Mouse (Mus musculus) heart, embryonic 10.5 days (tissue): ENCODE results near the gene Muc15. TPM values are rescaled to one million over a fixed set of nuclear protein-coding genes. Genes with fewer than 3 reads are reported as not detected.

Experiments used
- DNase-seq: peaks from one replicate; pipeline ENCODE4 v3.0.0-alpha.2; 2017; ENCODE audit warnings: low spot score
- H3K27ac ChIP-seq: fragments of 300-500 bp; sonication (generic); 2 replicates; pipeline ENCODE4 v1.5.1; 2016; ENCODE audit warnings: mild to moderate bottlenecking
- H3K27me3 ChIP-seq: fragments of 300-500 bp; sonication (generic); 2 replicates; pipeline ENCODE4 v1.6.1; 2016; ENCODE audit warnings: mild to moderate bottlenecking; ENCODE audit not compliant: poor library complexity, insufficient read depth, severe bottlenecking
- H3K36me3 ChIP-seq: fragments of 300-500 bp; sonication (generic); 2 replicates; pipeline ENCODE4 v1.6.1; 2016; ENCODE audit warnings: mild to moderate bottlenecking, moderate library complexity
- H3K4me1 ChIP-seq: fragments of 300-500 bp; sonication (generic); 2 replicates; pipeline ENCODE4 v1.6.1; 2016; ENCODE audit warnings: mild to moderate bottlenecking
- H3K4me3 ChIP-seq: fragments of 300-500 bp; sonication (generic); 2 replicates; pipeline ENCODE4 v1.5.1; 2016; ENCODE audit warnings: mild to moderate bottlenecking, moderate library complexity
- H3K9me3 ChIP-seq: fragments of 300-500 bp; sonication (generic); 2 replicates; pipeline ENCODE4 v1.6.1; 2016; ENCODE audit warnings: mild to moderate bottlenecking, moderate library complexity
- WGBS: fragments of 180-500 bp; shearing (Covaris S2); methylation state at CpG from one replicate; pipeline ENCODE4 v1.1.7; 2016; 5-methylcytosine and 5-hydroxymethylcytosine counted together
- polyA plus RNA-seq: library from polyadenylated mRNA; unstranded; fragments of >200 nt; fragmentation: Nextera tagmentation; extraction: Ambion mirVana; gene quantifications from 2 replicates; pipeline ENCODE4 v1.2.1, GENCODE M21; 2016

The Muc15 gene
- polyA plus RNA-seq = not detected in 2 replicates

- no peak within 1 kb of the TSS for H3K4me3 ChIP-seq
- no peaks in the 10 kb centered on the region for H3K4me1 ChIP-seq
- no peak for DNase-seq
- H3K27me3 ChIP-seq = no peaks in the 10 kb centered on the region
- H3K27ac ChIP-seq = no peak within 1 kb of the TSS
- WGBS = 46% methylated on average over 3 of the region's 3 CpGs
- H3K36me3 ChIP-seq = no peaks in the 10 kb centered on the region
- no peaks in the 10 kb centered on the region for H3K9me3 ChIP-seq
These were observed at the start of gene Muc15 for GRCm38 (mm10) chr2:110721290-110721753. TSS of gene Muc15 (plus strand) at chr2:110721340.

GRCm38 (mm10) chr2:110709436-110709835 is 11.7 kb upstream of the Muc15 start:
- Histone ChIP-seq H3K9me3 (no peaks in the 10 kb centered on the region), H3K4me3 (no peak overlapping the region), H3K36me3 (no peaks in the 10 kb centered on the region), H3K27me3 (no peaks in the 10 kb centered on the region), H3K4me1 (no peaks in the 10 kb centered on the region), H3K27ac (no peak overlapping the region)
- 93% methylated on average over 3 of the region's 3 CpGs for WGBS
- DNase-seq = no peak

GRCm38 (mm10) chr2:110710055-110710720 is 11.0 kb upstream of the Muc15 start:
- H3K36me3 ChIP-seq = no peaks in the 10 kb centered on the region
- H3K4me3 ChIP-seq = no peak overlapping the region
- H3K9me3 ChIP-seq = no peaks in the 10 kb centered on the region
- no peaks in the 10 kb centered on the region for H3K27me3 ChIP-seq
- DNase-seq = no peak
- WGBS = 64% methylated on average over 10 of the region's 10 CpGs
- H3K4me1 ChIP-seq = no peaks in the 10 kb centered on the region
- H3K27ac ChIP-seq = no peak overlapping the region

- no peaks in the 10 kb centered on the region for H3K36me3 ChIP-seq
- no peak overlapping the region for H3K27ac ChIP-seq
- H3K4me3 ChIP-seq = no peak overlapping the region
- no peaks in the 10 kb centered on the region for H3K4me1 ChIP-seq
- H3K27me3 ChIP-seq = no peaks in the 10 kb centered on the region
- H3K9me3 ChIP-seq = no peaks in the 10 kb centered on the region
- no peak for DNase-seq
These were observed 2.1 kb upstream of the Muc15 start for GRCm38 (mm10) chr2:110719051-110719450.

- no peak for DNase-seq
- Histone ChIP-seq H3K36me3 (no peaks in the 10 kb centered on the region), H3K4me1 (no peaks in the 10 kb centered on the region), H3K4me3 (no peak overlapping the region), H3K27ac (no peak overlapping the region), H3K9me3 (no peaks in the 10 kb centered on the region), H3K27me3 (no peaks in the 10 kb centered on the region)
- WGBS = 72% methylated on average over 1 of the region's 1 CpGs
These were observed 1.1 kb downstream of the Muc15 start for GRCm38 (mm10) chr2:110722208-110722607.

GRCm38 (mm10) chr2:110726106-110726505 is 5.0 kb downstream of the Muc15 start:
- DNase-seq = no peak
- no peaks in the 10 kb centered on the region for H3K4me1 ChIP-seq
- no peak overlapping the region for H3K4me3 ChIP-seq
- no peak overlapping the region for H3K27ac ChIP-seq
- H3K9me3 ChIP-seq = no peaks in the 10 kb centered on the region
- H3K27me3 ChIP-seq = no peaks in the 10 kb centered on the region
- H3K36me3 ChIP-seq = no peaks in the 10 kb centered on the region

- no peaks in the 10 kb centered on the region for H3K36me3 ChIP-seq
- no peaks in the 10 kb centered on the region for H3K9me3 ChIP-seq
- 79% methylated on average over 4 of the region's 4 CpGs for WGBS
- no peaks in the 10 kb centered on the region for H3K27me3 ChIP-seq
- no peak for DNase-seq
- H3K4me1 ChIP-seq = no peaks in the 10 kb centered on the region
- H3K27ac ChIP-seq = no peak overlapping the region
- H3K4me3 ChIP-seq = no peak overlapping the region
These were observed 16.1 kb downstream of the Muc15 start for GRCm38 (mm10) chr2:110737236-110737635.

- no peak overlapping the region for H3K4me3 ChIP-seq
- H3K9me3 ChIP-seq = no peaks in the 10 kb centered on the region
- H3K36me3 ChIP-seq = no peaks in the 10 kb centered on the region
- 49% methylated on average over 2 of the region's 2 CpGs for WGBS
- H3K4me1 ChIP-seq = no peaks in the 10 kb centered on the region
- no peaks in the 10 kb centered on the region for H3K27me3 ChIP-seq
- H3K27ac ChIP-seq = no peak overlapping the region
- DNase-seq = no peak
These were observed 16.8 kb downstream of the Muc15 start for GRCm38 (mm10) chr2:110737981-110738380.

GRCm38 (mm10) chr2:110739781-110740180 is 18.6 kb downstream of the Muc15 start:
- no peaks in the 10 kb centered on the region for H3K27me3 ChIP-seq
- 91% methylated on average over 1 of the region's 1 CpGs for WGBS
- no peaks in the 10 kb centered on the region for H3K9me3 ChIP-seq
- no peak overlapping the region for H3K4me3 ChIP-seq
- no peak for DNase-seq
- H3K36me3 ChIP-seq = no peaks in the 10 kb centered on the region
- H3K27ac ChIP-seq = no peak overlapping the region
- H3K4me1 ChIP-seq = no peaks in the 10 kb centered on the region

GRCm38 (mm10) chr2:110740493-110740892 is 19.4 kb downstream of the Muc15 start:
- WGBS = 74% methylated on average over 1 of the region's 1 CpGs
- Histone ChIP-seq H3K27ac (no peak overlapping the region), H3K4me1 (no peaks in the 10 kb centered on the region), H3K4me3 (no peak overlapping the region), H3K27me3 (no peaks in the 10 kb centered on the region), H3K36me3 (no peaks in the 10 kb centered on the region), H3K9me3 (no peaks in the 10 kb centered on the region)
- DNase-seq = no peak

- Histone ChIP-seq H3K36me3 (no peaks in the 10 kb centered on the region), H3K27ac (no peak overlapping the region), H3K9me3 (no peaks in the 10 kb centered on the region), H3K27me3 (no peaks in the 10 kb centered on the region), H3K4me1 (no peaks in the 10 kb centered on the region), H3K4me3 (no peak overlapping the region)
- DNase-seq = no peak
- WGBS = 81% methylated on average over 2 of the region's 2 CpGs
These were observed 36.4 kb downstream of the Muc15 start for GRCm38 (mm10) chr2:110757556-110757955.

- H3K4me3 ChIP-seq = no peak overlapping the region
- no peaks in the 10 kb centered on the region for H3K4me1 ChIP-seq
- H3K36me3 ChIP-seq = no peaks in the 10 kb centered on the region
- no peak for DNase-seq
- WGBS = 80% methylated on average over 2 of the region's 2 CpGs
- H3K9me3 ChIP-seq = no peaks in the 10 kb centered on the region
- H3K27me3 ChIP-seq = no peaks in the 10 kb centered on the region
- H3K27ac ChIP-seq = no peak overlapping the region
These were observed 38.3 kb downstream of the Muc15 start for GRCm38 (mm10) chr2:110759434-110759833.

- H3K9me3 ChIP-seq = no peaks in the 10 kb centered on the region
- H3K27me3 ChIP-seq = no peaks in the 10 kb centered on the region
- DNase-seq = no peak
- WGBS = 76% methylated on average over 3 of the region's 3 CpGs
- H3K27ac ChIP-seq = no peak overlapping the region
- no peaks in the 10 kb centered on the region for H3K4me1 ChIP-seq
- H3K4me3 ChIP-seq = no peak overlapping the region
- H3K36me3 ChIP-seq = no peaks in the 10 kb centered on the region
These were observed 66.3 kb downstream of the Muc15 start for GRCm38 (mm10) chr2:110787396-110787795.
